Mouse (Mus musculus): ENCODE data around the gene Rem1.
A peak's percentile ranks its signal among the peaks of the same experiment; 100 is the strongest.

Gene Rem1

GRCm38 (mm10) chr2:152675252-152675791, 48.6 kb downstream of the Rem1 start:
- DNase-seq (ENCODE audit: low read depth, low spot score): no peak

- DNase-seq (ENCODE audit: low read depth, low spot score): peak; percentile 51
Observed at GRCm38 (mm10) chr2:152678302-152678701, 51.6 kb downstream of the Rem1 start.

DNA sequence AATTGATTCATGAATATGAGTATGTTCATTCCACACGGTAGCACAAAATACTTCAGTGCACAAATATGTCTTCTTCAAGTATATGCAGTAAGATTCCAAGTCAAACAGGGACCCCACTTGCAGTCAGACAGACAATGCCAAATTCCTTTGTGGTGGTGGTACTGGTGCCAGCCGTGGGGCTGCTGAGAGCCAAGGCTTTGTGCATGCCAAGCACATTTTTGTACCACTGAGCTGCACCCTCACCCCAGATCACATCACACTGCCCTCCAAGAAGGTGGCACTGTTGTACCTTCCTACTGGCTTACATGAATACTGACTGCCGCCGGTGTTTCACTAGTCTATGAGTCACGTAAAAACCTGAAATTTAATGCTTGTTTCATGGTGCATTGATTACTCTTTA, 52.2 kb downstream of the Rem1 start:
- DNase-seq (ENCODE audit: low read depth, low spot score): no peak

GRCm38 (mm10) chr2:152679701-152680355, 53.1 kb downstream of the Rem1 start:
- no peak for DNase-seq (ENCODE audit: low read depth, low spot score)

GRCm38 (mm10) chr2:152683086-152683485, 56.3 kb downstream of the Rem1 start:
- no peak for DNase-seq (ENCODE audit: low read depth, low spot score)

Data from telencephalon, adult 2 months (tissue).